Mouse (Mus musculus) liver, adult 2 months (tissue): ENCODE measurements around the gene Rerg. TPM values are rescaled to one million over a fixed set of nuclear protein-coding genes. Genes with fewer than 3 reads are reported as not detected.
"Not testable (repeated sequence)": the region's sequence is repeated elsewhere in the genome, so short reads cannot be mapped to it uniquely, and the experiment has no call there.

Experiments
- DNase-seq: peaks from one replicate; pipeline ENCODE4 v3.0.0-alpha.2; 2011; ENCODE audit warnings: low read depth, low spot score; ENCODE audit errors: extremely low read depth
- H3K27ac ChIP-seq: fragments of 200-500 bp; replicated peaks from 2 replicates; pipeline ENCODE4 v1.5.1; 2012; ENCODE audit warnings: low read depth, mild to moderate bottlenecking, control low read depth, inconsistent platforms, low read length; ENCODE audit not compliant: insufficient read depth
- H3K27me3 ChIP-seq: fragments of 200-500 bp; 2 replicates; pipeline ENCODE4 v1.6.1; 2012; ENCODE audit warnings: mild to moderate bottlenecking, moderate library complexity, low read length, inconsistent platforms; ENCODE audit not compliant: control insufficient read depth, insufficient read depth
- H3K36me3 ChIP-seq: fragments of 200-500 bp; 2 replicates; pipeline ENCODE4 v1.6.1; 2012; ENCODE audit warnings: low read length, inconsistent platforms; ENCODE audit not compliant: control insufficient read depth, insufficient read depth
- H3K4me1 ChIP-seq: fragments of 200-500 bp; 2 replicates; pipeline ENCODE4 v1.6.1; 2011; ENCODE audit warnings: low read length; ENCODE audit not compliant: control insufficient read depth, insufficient read depth
- H3K4me3 ChIP-seq: fragments of 200-500 bp; 2 replicates; pipeline ENCODE4 v1.5.1; 2011; ENCODE audit warnings: low read depth, mild to moderate bottlenecking, control low read depth, low read length, moderate library complexity; ENCODE audit not compliant: insufficient read depth
- H3K79me2 ChIP-seq: fragments of 200-500 bp; 2 replicates; pipeline ENCODE4 v1.6.1; 2012; ENCODE audit warnings: inconsistent platforms, mild to moderate bottlenecking, low read length, moderate library complexity; ENCODE audit not compliant: control insufficient read depth, insufficient read depth
- H3K9ac ChIP-seq: fragments of 200-500 bp; 2 replicates; pipeline ENCODE4 v1.6.1; 2012; ENCODE audit warnings: low read depth, mild to moderate bottlenecking, control low read depth, inconsistent platforms, low read length
- CTCF ChIP-seq: fragments of 200-500 bp; IDR thresholded peaks from 2 replicates; pipeline ENCODE4 v1.5.1; 2011; ENCODE audit warnings: low read depth, low read length, control low read depth
- POLR2A ChIP-seq: fragments of 200-500 bp; IDR thresholded peaks from 2 replicates; pipeline ENCODE4 v1.6.1; 2011; ENCODE audit warnings: low read length, control low read depth; ENCODE audit not compliant: insufficient read depth; ENCODE audit errors: extremely low read depth
- WGBS: fragments of 180-500 bp; shearing (Covaris S2); methylation state at CpG from one replicate; pipeline ENCODE4 v1.1.7; 2018; 5-methylcytosine and 5-hydroxymethylcytosine counted together
- polyA plus RNA-seq: library from polyadenylated mRNA; depleted of rRNA; stranded (reverse); fragments of >200 nt; gene quantifications from 2 replicates; pipeline ENCODE4 v1.2.3, GENCODE M21; 2012
- total RNA-seq: library from RNA; depleted of rRNA; stranded (reverse); fragments of >200 nt; gene quantifications from 2 replicates; pipeline ENCODE4 v1.2.3, GENCODE M21; 2014

The Rerg gene
- total and polyA plus RNA-seq, 2 experiments = 2.2 TPM

DNA sequence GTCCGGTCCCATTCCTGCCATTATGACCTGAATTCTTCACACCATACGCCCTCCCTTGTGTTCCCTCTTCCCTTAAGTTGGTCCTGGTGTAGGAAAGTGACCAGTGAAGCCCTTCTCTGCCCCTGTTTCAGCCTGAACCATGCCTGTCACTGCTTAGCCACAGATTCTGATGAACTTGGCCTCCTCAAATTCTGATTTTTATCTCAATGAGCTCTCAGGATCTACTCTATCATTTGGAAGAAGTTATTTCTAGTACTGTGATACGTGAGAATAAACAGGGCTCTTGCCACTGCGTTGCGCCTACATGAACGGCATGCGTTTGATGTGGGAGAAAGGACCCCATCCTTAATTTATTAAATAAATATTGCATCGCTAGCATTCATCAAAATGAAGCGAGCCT is 117.3 kb downstream of the Rerg start:
- no peak for DNase-seq
- Histone ChIP-seq H3K4me1 (no peaks in the 10 kb centered on the region), H3K27ac (no peak overlapping the region), H3K79me2 (no peaks in the 10 kb centered on the region), H3K27me3 (no peaks in the 10 kb centered on the region), H3K4me3 (no peak overlapping the region), H3K9ac (no peak overlapping the region), H3K36me3 (no peaks in the 10 kb centered on the region)
- TF ChIP-seq CTCF (no peak), POLR2A (no peak)
- 91% methylated on average over 9 of the region's 9 CpGs for WGBS

- Histone ChIP-seq H3K27ac (no peak overlapping the region), H3K4me3 (no peak overlapping the region), H3K27me3 (no peaks in the 10 kb centered on the region), H3K4me1 (no peaks in the 10 kb centered on the region), H3K9ac (no peak overlapping the region), H3K36me3 (no peaks in the 10 kb centered on the region), H3K79me2 (no peaks in the 10 kb centered on the region)
- WGBS = 93% methylated on average over 11 of the region's 11 CpGs
- DNase-seq = no peak
- TF ChIP-seq POLR2A (no peak), CTCF (no peak)
Measured at GRCm38 (mm10) chr6:137047036-137047435, 123.3 kb downstream of the Rerg start.

GRCm38 (mm10) chr6:137045011-137045504 is 125.2 kb downstream of the Rerg start:
- 74% methylated on average over 9 of the region's 9 CpGs for WGBS
- H3K4me1 ChIP-seq = no peaks in the 10 kb centered on the region
- no peaks in the 10 kb centered on the region for H3K27me3 ChIP-seq
- no peak overlapping the region for H3K27ac ChIP-seq
- H3K36me3 ChIP-seq = no peaks in the 10 kb centered on the region
- no peak overlapping the region for H3K9ac ChIP-seq
- TF ChIP-seq POLR2A (no peak), CTCF (no peak)
- H3K4me3 ChIP-seq = no peak overlapping the region
- no peaks in the 10 kb centered on the region for H3K79me2 ChIP-seq
- DNase-seq = peak; percentile 7

GRCm38 (mm10) chr6:137035611-137036395 is 134.5 kb downstream of the Rerg start:
- H3K4me1 ChIP-seq, H3K27me3 ChIP-seq, H3K4me3 ChIP-seq, H3K36me3 ChIP-seq, DNase-seq, H3K79me2 ChIP-seq, H3K27ac ChIP-seq, H3K9ac ChIP-seq: not testable (repeated sequence)
- WGBS = 87% methylated on average over 8 of the region's 8 CpGs

GRCm38 (mm10) chr6:137030611-137031097 is 139.6 kb downstream of the Rerg start:
- H3K79me2 ChIP-seq = no peaks in the 10 kb centered on the region
- 0 out of 2 replicates have a peak, but pooled peaks cover 2% of the 10 kb centered on the region for H3K27me3 ChIP-seq
- no peak overlapping the region for H3K9ac ChIP-seq
- no peaks in the 10 kb centered on the region for H3K4me1 ChIP-seq
- DNase-seq = no peak
- 75% methylated on average over 6 of the region's 6 CpGs for WGBS
- no peak overlapping the region for H3K27ac ChIP-seq
- no peak overlapping the region for H3K4me3 ChIP-seq
- no peaks in the 10 kb centered on the region for H3K36me3 ChIP-seq
- TF ChIP-seq CTCF = no peak
- TF ChIP-seq POLR2A = no peak
